Mouse (Mus musculus) liver, embryonic 14.5 days (tissue): ENCODE results near the gene Swsap1.

ENCODE experiments used
- CTCF ChIP-seq: IDR thresholded peaks from 2 replicates; pipeline ENCODE4 v1.5.1; 2016; ENCODE audit warnings: antibody characterized with exemption, low read depth, control low read depth
- EP300 ChIP-seq: IDR thresholded peaks from 2 replicates; pipeline ENCODE4 v1.6.1; 2016; ENCODE audit warnings: antibody characterized with exemption, low read depth

- TF ChIP-seq EP300 (no peak), CTCF (no peak)
Measured at GRCm38 (mm10) chr9:21950322-21950721, 5.2 kb upstream of the Swsap1 start.
